8 mouse cellular contexts compared by ENCODE assay signal in the genomic region with DNA sequence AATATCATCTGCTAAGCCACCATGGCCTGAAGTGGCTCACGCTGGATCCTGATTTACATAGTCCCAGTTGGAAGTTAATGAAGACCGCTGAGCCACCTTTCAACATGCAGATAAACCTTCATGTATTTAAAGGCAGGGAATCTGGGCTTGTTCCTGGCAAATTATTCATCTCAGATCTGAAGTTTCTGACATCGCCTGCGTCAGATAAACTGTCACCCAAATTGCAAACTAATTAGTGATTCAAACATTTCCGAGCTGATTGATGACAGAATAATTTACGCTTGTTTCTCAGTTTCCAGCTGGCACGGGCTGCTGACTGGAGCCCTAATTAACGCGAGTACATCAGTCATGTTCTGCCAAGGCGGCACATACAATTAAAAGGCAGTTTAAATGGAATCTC.
DNase-seq lines count a peak whose midpoint lies in the region; ATAC-seq lines count a peak whose summit lies in the region.

No protein-coding gene starts in this region.

- H3K4me1 ChIP-seq in kidney, embryonic 16.5 days (ENCODE audit: insufficient read depth, low read length) = 0 out of 2 replicates have a peak, but pooled peaks cover 7% of the 10 kb centered on the region

- H3K36me3 ChIP-seq in kidney, embryonic 16.5 days (ENCODE audit: insufficient read depth, low read length) = no peaks in the 10 kb centered on the region

- ATAC-seq in kidney, embryonic 16.5 days (ENCODE audit: low FRiP score, low TSS enrichment) = no peak

- 8% methylated on average over 10 of the region's 10 CpGs for whole genome bisulfite sequencing in kidney, embryonic 16.5 days

- DNase-seq in kidney, postnatal 25 days = no peak
- DNase-seq in frontal cortex, postnatal 36 days (ENCODE audit: low spot score in 2 of 2) = peak; percentile 17 to 43
- peak; percentile 40 for DNase-seq in left cerebral cortex, postnatal 4 days
- DNase-seq in right cerebral cortex, postnatal 10 days (ENCODE audit: low spot score in 2 of 2) = peak; percentile 70 to 80
- no peak for DNase-seq in gastrocnemius, postnatal 25 days
- DNase-seq in liver = no peak
- DNase-seq in B cell, adult 2 months = no peak

- 0 out of 2 replicates have a peak, but pooled peaks cover 4% of the 10 kb centered on the region for H3K27me3 ChIP-seq in kidney, embryonic 16.5 days (ENCODE audit: insufficient read depth, low read length)

- H3K4me3 ChIP-seq in kidney, embryonic 16.5 days (ENCODE audit: low read length) = no peak overlapping the region

- H3K9ac ChIP-seq in kidney, embryonic 16.5 days (replicated peaks; ENCODE audit: low read length) = no peak overlapping the region

- no peak overlapping the region for H3K27ac ChIP-seq in kidney, embryonic 16.5 days (ENCODE audit: low read length)

- no peaks in the 10 kb centered on the region for H3K9me3 ChIP-seq in kidney, embryonic 16.5 days (ENCODE audit: low read length)

- H3K4me2 ChIP-seq in kidney, embryonic 16.5 days (replicated peaks; ENCODE audit: low read depth, low read length) = peak overlapping the region; percentile 26; the same call in 1 of the 2 replicates

- intact Hi-C loops in left cerebral cortex, postnatal 4 days (cut with DNase I) = no loop called here

Comparison
In these comparisons a context has a peak if more than half of its experiments do, and no peak if none do; other contexts are left out.
1. DNase-seq: peak in frontal cortex, postnatal 36 days (2 of 2), left cerebral cortex, postnatal 4 days (single experiment) and right cerebral cortex, postnatal 10 days (2 of 2); none in kidney, postnatal 25 days (0 of 2), gastrocnemius, postnatal 25 days (single experiment), liver (single experiment) and B cell, adult 2 months (0 of 2).